Mouse (Mus musculus) left cerebral cortex, postnatal 25 days (tissue): Measurements from ENCODE around the gene Kif5a. TPM values are rescaled to one million over a fixed set of nuclear protein-coding genes. Genes with fewer than 3 reads are reported as not detected.
A peak's percentile ranks its signal among the peaks of the same experiment; 100 is the strongest.

ENCODE experiments used
- DNase-seq, 2 experiments: peaks; one replicate each; pipeline ENCODE4 v3.0.0; 2022; ENCODE audit warnings: low spot score in 2 of 2, mixed read lengths in 1 of 2
- intact Hi-C: fragments of 180-260 bp; cut with DNase I; formaldehyde crosslinking; loops from one replicate; pipeline ENCODE4 v1.15.1; 2025
- total RNA-seq, 2 experiments: library from RNA; stranded (reverse); gene quantifications; 2 replicates each; pipeline ENCODE4 v1.2.3; 2021

The Kif5a gene
- total RNA-seq, 2 experiments from 2014 or later, result 934 to 952 TPM

GRCm38 (mm10) chr10:127230693-127231092, 32.5 kb downstream of the Kif5a start:
- intact Hi-C loops, result no loop called here
- DNase-seq, result no peak

GRCm38 (mm10) chr10:127228897-127229296, 34.3 kb downstream of the Kif5a start:
- intact Hi-C loops, result loop anchor here (2.0 kb wide), 1 partner anchor 52 kb away; no protein-coding TSS in a partner anchor
- peak; percentile 61 to 74 for DNase-seq

GRCm38 (mm10) chr10:127227163-127227562, 36.0 kb downstream of the Kif5a start:
- DNase-seq, result peak in 1 of 2 experiments; percentile 62
- intact Hi-C loops, result loop anchor here (2.0 kb wide), 1 partner anchor 104 kb away; no protein-coding TSS in a partner anchor

GRCm38 (mm10) chr10:127226318-127226895, 36.7 kb downstream of the Kif5a start:
- DNase-seq, result no peak
- intact Hi-C loops, result loop anchor here (1.0 to 2.0 kb wide), 2 partner anchors 15 to 104 kb away; partner anchors contain the start of gene Pip4k2c

GRCm38 (mm10) chr10:127225732-127226131, 37.4 kb downstream of the Kif5a start:
- intact Hi-C loops, result loop anchor here (1.0 to 2.0 kb wide), 2 partner anchors 14 to 103 kb away; partner anchors contain the start of gene Pip4k2c
- DNase-seq, result peak; percentile 55 to 84

- intact Hi-C loops, result no loop called here
- no peak for DNase-seq
These were observed 37.9 kb downstream of the Kif5a start for GRCm38 (mm10) chr10:127225213-127225612.

GRCm38 (mm10) chr10:127218339-127218738, 44.8 kb downstream of the Kif5a start:
- intact Hi-C loops, result no loop called here
- no peak for DNase-seq

GRCm38 (mm10) chr10:127217177-127217576, 46.0 kb downstream of the Kif5a start:
- intact Hi-C loops, result no loop called here
- DNase-seq, result no peak

- peak in 1 of 2 experiments; percentile 87 for DNase-seq
- intact Hi-C loops, result no loop called here
These were observed 46.7 kb downstream of the Kif5a start for GRCm38 (mm10) chr10:127216456-127216855.

GRCm38 (mm10) chr10:127214422-127214803, 48.7 kb downstream of the Kif5a start:
- DNase-seq, result no peak
- intact Hi-C loops, result no loop called here

GRCm38 (mm10) chr10:127213704-127214421, 49.3 kb downstream of the Kif5a start:
- DNase-seq, result no peak
- intact Hi-C loops, result no loop called here

GRCm38 (mm10) chr10:127213272-127213671, 49.9 kb downstream of the Kif5a start:
- intact Hi-C loops, result no loop called here
- no peak for DNase-seq

- peak; percentile 92 to 96 for DNase-seq
- intact Hi-C loops, result loop anchor here (1.0 kb wide), 1 partner anchor 15 kb away; no protein-coding TSS in a partner anchor
These were observed 51.7 kb downstream of the Kif5a start, which contains the start of gene Pip4k2c for GRCm38 (mm10) chr10:127211414-127211854. Gene Pip4k2c, minus strand, starts transcription at chr10:127211585.

- intact Hi-C loops, result loop anchor here (1.0 kb wide), 3 partner anchors 15 to 24 kb away; no protein-coding TSS in a partner anchor
- DNase-seq, result no peak
These were observed 52.2 kb downstream of the Kif5a start for GRCm38 (mm10) chr10:127210961-127211405.

GRCm38 (mm10) chr10:127209928-127210570, 53.1 kb downstream of the Kif5a start:
- DNase-seq, result peak in 1 of 2 experiments; percentile 82
- intact Hi-C loops, result loop anchor here (1.0 kb wide), 2 partner anchors 14 to 23 kb away; no protein-coding TSS in a partner anchor

GRCm38 (mm10) chr10:127208921-127209320, 54.2 kb downstream of the Kif5a start:
- peak in 1 of 2 experiments; percentile 90 for DNase-seq
- intact Hi-C loops, result no loop called here

GRCm38 (mm10) chr10:127205373-127205772, 57.8 kb downstream of the Kif5a start:
- intact Hi-C loops, result no loop called here
- no peak for DNase-seq

GRCm38 (mm10) chr10:127204589-127204988, 58.6 kb downstream of the Kif5a start:
- intact Hi-C loops, result no loop called here
- no peak for DNase-seq

- no peak for DNase-seq
- intact Hi-C loops, result no loop called here
These were observed 60.0 kb downstream of the Kif5a start for GRCm38 (mm10) chr10:127203106-127203505.

GRCm38 (mm10) chr10:127200279-127200678, 62.9 kb downstream of the Kif5a start:
- intact Hi-C loops, result no loop called here
- no peak for DNase-seq
